Mouse (Mus musculus): ENCODE measurements around the gene Pparg. TPM values are rescaled to one million over a fixed set of nuclear protein-coding genes. Genes with fewer than 3 reads are reported as not detected.

The Pparg gene
- polyA plus RNA-seq (2011; ENCODE audit: insufficient read depth, insufficient read length, low replicate concordance, missing spikeins): 11.9 and 13.1 TPM in 2 replicates

DNA sequence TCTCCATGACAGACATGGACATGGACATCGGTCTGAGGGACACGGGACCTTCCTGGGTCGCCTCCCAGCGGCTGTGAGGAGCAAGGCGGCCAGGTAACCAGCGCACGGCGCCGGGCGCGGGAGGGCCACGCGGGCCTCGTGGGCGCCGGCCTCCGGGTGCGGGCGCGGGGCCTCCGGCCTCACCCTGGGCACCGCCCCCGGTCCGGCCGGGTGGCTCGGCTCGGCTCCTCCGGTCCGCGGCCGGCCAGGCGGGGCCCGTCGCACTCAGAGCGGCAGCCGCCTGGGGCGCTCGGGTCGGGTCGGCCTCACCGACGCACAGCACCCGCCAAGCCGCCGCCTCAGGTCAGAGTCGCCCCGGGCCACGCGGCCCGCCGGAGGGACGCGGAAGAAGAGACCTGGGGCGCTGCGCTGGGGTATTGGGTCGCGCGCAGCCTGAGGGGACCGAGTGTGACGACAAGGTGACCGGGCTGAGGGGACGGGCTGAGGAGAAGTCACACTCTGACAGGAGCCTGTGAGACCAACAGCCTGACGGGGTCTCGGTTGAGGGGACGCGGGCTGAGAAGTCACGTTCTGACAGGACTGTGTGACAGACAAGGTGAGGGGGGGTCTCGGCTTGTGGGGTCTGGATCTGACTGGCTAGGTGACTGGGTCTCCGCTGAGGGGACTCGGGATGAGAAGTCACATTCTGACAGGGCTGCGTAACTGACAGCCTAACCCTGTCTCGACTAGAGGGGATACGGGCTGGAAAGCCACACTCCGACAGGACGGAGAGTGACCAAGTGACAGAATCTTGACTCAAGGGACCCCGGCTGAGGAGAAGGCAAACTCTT is at the start of gene Pparg:
TSS of gene Pparg (plus strand) at position 176 of the 830 bp plus-strand sequence.
- peak within 1 kb of the TSS; percentile 56 for H3K27ac ChIP-seq (ENCODE audit: control insufficient read depth, insufficient read depth, low read depth, low read length, poor library complexity)
- peak within 1 kb of the TSS; percentile 58 for H3K4me3 ChIP-seq (replicated peaks; ENCODE audit: control insufficient read depth, low read depth, low read length)
- WGBS: under 1% methylated on average over 76 of the region's 76 CpGs
- no peaks in the 10 kb centered on the region for H3K4me1 ChIP-seq (ENCODE audit: control insufficient read depth, insufficient read depth, low read length)
- TF ChIP-seq POLR2A (IDR thresholded peaks at IDR 0.05; ENCODE audit: borderline replicate concordance, control insufficient read depth, low read depth, low read length) (peak; percentile 15; the same call in 1 of the 2 replicates), CTCF (IDR thresholded peaks at IDR 0.05; ENCODE audit: control insufficient read depth, insufficient read depth, low read length) (peak; percentile 13; the same call in 1 of the 2 replicates)

DNA sequence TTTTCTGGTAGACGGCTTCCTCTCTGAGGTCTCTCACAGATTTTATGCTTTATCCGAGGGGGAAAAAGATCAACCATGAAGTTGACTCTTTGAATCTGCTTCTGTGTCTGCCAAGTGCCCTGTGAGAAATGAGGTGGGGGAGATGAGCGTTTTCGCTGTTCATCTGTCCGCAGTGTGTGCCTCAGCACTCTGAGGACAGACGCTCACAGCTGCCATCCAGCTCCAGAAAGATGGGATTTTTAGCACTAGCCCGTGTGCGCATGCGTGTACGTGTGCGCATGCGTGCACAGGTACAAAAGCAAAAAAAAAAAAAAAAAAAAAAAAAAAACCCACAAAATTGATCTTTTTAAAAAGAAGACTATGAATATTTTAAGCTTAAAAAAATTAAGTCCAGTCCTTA is 48.0 kb upstream of the Pparg start:
- Histone ChIP-seq H3K4me3 (replicated peaks; ENCODE audit: control insufficient read depth, low read depth, low read length) (no peak overlapping the region), H3K27ac (ENCODE audit: control insufficient read depth, insufficient read depth, low read depth, low read length, poor library complexity) (no peak overlapping the region), H3K4me1 (ENCODE audit: control insufficient read depth, insufficient read depth, low read length) (no peaks in the 10 kb centered on the region; the same call in 1 of the 2 replicates)
- WGBS: 75% methylated on average over 12 of the region's 12 CpGs
- TF ChIP-seq CTCF (IDR thresholded peaks at IDR 0.05; ENCODE audit: control insufficient read depth, insufficient read depth, low read length) (no peak), POLR2A (IDR thresholded peaks at IDR 0.05; ENCODE audit: borderline replicate concordance, control insufficient read depth, low read depth, low read length) (no peak)

DNA sequence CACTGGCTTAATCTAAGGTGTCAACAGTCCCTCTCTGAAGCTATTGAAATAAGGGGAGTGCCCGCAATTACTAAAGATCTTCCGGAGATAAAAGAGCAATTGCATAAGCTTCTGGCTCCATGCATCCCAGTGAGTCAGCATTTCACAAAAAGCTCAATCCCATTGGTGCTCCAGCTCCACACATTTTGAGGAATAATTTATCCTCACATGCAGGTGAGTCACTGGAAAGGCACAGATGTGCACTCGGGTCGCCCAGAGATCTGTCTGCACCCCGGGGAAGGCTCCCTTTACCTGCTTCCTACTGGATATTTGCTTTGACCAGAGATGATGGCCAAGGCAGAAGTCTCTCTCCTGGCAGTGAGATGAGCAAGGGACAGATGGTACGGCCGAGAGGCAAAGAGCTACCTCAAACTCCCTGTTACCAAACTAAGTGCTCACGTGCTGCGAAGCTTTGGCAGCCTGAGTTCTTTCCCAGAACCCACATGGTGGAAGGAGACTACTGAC is 47.5 kb upstream of the Pparg start:
- Histone ChIP-seq H3K4me1 (ENCODE audit: control insufficient read depth, insufficient read depth, low read length) (no peaks in the 10 kb centered on the region; the same call in 1 of the 2 replicates), H3K4me3 (replicated peaks; ENCODE audit: control insufficient read depth, low read depth, low read length) (no peak overlapping the region), H3K27ac (ENCODE audit: control insufficient read depth, insufficient read depth, low read depth, low read length, poor library complexity) (no peak overlapping the region)
- WGBS: 63% methylated on average over 9 of the region's 9 CpGs
- TF ChIP-seq POLR2A (IDR thresholded peaks at IDR 0.05; ENCODE audit: borderline replicate concordance, control insufficient read depth, low read depth, low read length) (no peak), CTCF (IDR thresholded peaks at IDR 0.05; ENCODE audit: control insufficient read depth, insufficient read depth, low read length) (no peak)

DNA sequence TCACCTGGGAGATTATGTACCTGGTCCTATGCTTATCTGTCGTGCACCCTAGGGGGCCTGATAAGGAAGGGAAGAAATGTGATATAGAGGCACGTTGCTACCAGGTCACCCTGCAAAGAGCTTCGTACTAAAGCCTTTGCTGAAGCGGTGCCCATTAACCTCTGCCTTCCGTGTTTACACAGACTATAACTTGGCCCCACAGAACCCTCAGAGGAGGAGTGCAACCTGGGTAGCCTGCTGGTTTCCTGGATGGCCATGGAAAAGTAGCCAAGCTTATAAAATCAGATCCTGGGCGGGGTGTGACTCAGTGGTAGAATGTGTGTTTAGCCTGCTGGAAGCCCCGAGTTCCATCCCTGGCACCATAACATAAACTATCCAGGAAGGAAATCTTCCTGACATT is 46.8 kb upstream of the Pparg start:
- Histone ChIP-seq H3K4me1 (ENCODE audit: control insufficient read depth, insufficient read depth, low read length) (no peaks in the 10 kb centered on the region; the same call in 1 of the 2 replicates), H3K4me3 (replicated peaks; ENCODE audit: control insufficient read depth, low read depth, low read length) (no peak overlapping the region), H3K27ac (ENCODE audit: control insufficient read depth, insufficient read depth, low read depth, low read length, poor library complexity) (no peak overlapping the region)
- no peak for TF ChIP-seq CTCF (IDR thresholded peaks at IDR 0.05; ENCODE audit: control insufficient read depth, insufficient read depth, low read length)
- no peak for TF ChIP-seq POLR2A (IDR thresholded peaks at IDR 0.05; ENCODE audit: borderline replicate concordance, control insufficient read depth, low read depth, low read length)
- WGBS: 76% methylated on average over 7 of the region's 7 CpGs

DNA sequence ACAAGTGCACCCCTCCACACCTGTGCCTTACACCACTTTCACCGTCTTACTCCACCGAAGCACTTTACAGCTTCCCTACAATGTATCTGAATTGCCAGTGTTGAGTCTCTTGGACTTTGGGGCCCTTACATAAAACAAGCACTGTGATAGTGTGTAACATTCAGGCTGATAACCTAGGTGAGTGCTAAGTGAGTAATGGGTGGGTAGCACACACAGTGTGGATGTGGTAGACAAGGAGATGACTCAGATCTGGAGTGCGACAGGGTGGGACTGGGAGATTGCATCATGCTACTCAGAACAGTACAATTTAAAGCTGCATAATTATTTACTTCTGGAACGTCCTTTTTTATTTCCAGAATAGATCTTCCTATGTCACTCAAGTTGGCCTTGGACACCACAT is 45.0 kb upstream of the Pparg start:
- TF ChIP-seq CTCF (IDR thresholded peaks at IDR 0.05; ENCODE audit: control insufficient read depth, insufficient read depth, low read length): no peak
- TF ChIP-seq POLR2A (IDR thresholded peaks at IDR 0.05; ENCODE audit: borderline replicate concordance, control insufficient read depth, low read depth, low read length): no peak
- 53% methylated on average over 4 of the region's 4 CpGs for WGBS
- Histone ChIP-seq H3K4me1 (ENCODE audit: control insufficient read depth, insufficient read depth, low read length) (no peaks in the 10 kb centered on the region; the same call in 1 of the 2 replicates), H3K27ac (ENCODE audit: control insufficient read depth, insufficient read depth, low read depth, low read length, poor library complexity) (no peak overlapping the region), H3K4me3 (replicated peaks; ENCODE audit: control insufficient read depth, low read depth, low read length) (no peak overlapping the region)

DNA sequence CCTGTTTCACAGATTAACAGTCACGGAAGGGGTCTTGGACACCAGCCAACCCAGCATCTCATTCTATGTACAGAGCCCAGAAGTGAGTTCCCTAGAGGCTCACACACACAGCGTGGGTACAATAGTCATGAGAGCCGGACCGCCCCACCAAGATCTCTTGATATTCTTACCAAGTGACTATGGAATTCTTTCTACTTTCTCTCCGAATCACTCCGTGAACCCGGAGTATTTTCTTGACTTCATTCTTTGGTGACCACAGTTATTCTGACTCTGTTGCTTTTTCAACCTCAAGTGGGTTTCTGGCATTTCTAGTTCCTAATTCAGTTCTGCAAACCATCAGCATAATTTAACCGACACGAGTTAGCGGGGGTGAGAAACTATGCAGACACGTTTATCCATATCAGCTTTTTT is 43.9 kb upstream of the Pparg start:
- Histone ChIP-seq H3K4me3 (replicated peaks; ENCODE audit: control insufficient read depth, low read depth, low read length) (no peak overlapping the region), H3K4me1 (ENCODE audit: control insufficient read depth, insufficient read depth, low read length) (peaks cover 2% of the 10 kb centered on the region; the same call in 1 of the 2 replicates), H3K27ac (ENCODE audit: control insufficient read depth, insufficient read depth, low read depth, low read length, poor library complexity) (no peak overlapping the region)
- WGBS: 67% methylated on average over 11 of the region's 11 CpGs
- TF ChIP-seq CTCF (IDR thresholded peaks at IDR 0.05; ENCODE audit: control insufficient read depth, insufficient read depth, low read length) (no peak), POLR2A (IDR thresholded peaks at IDR 0.05; ENCODE audit: borderline replicate concordance, control insufficient read depth, low read depth, low read length) (no peak)

DNA sequence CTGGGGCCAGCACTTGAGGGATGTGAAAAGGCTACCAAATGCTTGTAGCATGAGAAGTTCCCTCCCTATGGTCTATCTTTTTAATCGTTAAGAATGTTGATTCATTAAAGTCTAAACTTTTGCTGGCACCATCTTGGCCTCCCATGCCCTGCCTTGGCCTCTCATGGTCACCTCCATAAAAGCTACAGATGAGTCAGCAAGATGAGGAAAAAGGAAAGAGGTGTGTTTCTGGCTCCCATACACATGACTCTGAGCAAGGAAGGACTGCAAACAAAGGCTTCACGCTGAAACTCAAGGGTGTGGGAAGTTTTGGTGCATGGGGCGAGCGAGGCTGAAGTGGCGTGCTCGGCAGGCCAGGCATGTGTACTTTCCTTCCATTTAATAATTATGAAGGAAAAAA is 41.9 kb upstream of the Pparg start:
- H3K4me3 ChIP-seq (replicated peaks; ENCODE audit: control insufficient read depth, low read depth, low read length): no peak overlapping the region
- peaks cover 2% of the 10 kb centered on the region; the same call in 1 of the 2 replicates for H3K4me1 ChIP-seq (ENCODE audit: control insufficient read depth, insufficient read depth, low read length)
- WGBS: 73% methylated on average over 6 of the region's 6 CpGs
- TF ChIP-seq POLR2A (IDR thresholded peaks at IDR 0.05; ENCODE audit: borderline replicate concordance, control insufficient read depth, low read depth, low read length) (no peak), CTCF (IDR thresholded peaks at IDR 0.05; ENCODE audit: control insufficient read depth, insufficient read depth, low read length) (no peak)
- no peak overlapping the region for H3K27ac ChIP-seq (ENCODE audit: control insufficient read depth, insufficient read depth, low read depth, low read length, poor library complexity)

DNA sequence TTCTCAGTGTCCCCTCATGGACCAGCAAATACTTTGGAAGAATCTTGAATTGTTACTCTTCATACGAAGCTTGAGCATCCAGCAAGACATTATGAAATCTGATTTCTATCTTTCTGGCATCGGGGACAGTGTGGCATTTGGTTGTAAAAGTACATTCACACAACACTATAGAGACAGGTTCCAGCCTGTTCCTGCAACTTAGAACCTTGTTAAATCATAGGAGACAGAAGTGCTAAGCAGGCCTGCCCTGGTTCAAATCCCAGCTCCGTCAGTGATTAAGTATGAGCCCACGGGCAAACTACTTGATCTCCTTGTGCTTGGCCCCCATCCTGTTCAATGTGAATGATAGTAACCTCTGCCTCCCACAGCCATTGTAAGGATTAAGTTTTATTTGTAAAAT is 41.1 kb upstream of the Pparg start:
- Histone ChIP-seq H3K4me3 (replicated peaks; ENCODE audit: control insufficient read depth, low read depth, low read length) (no peak overlapping the region), H3K4me1 (ENCODE audit: control insufficient read depth, insufficient read depth, low read length) (peaks cover 2% of the 10 kb centered on the region; the same call in 1 of the 2 replicates), H3K27ac (ENCODE audit: control insufficient read depth, insufficient read depth, low read depth, low read length, poor library complexity) (no peak overlapping the region)
- WGBS: 78% methylated on average over 4 of the region's 4 CpGs
- TF ChIP-seq POLR2A (IDR thresholded peaks at IDR 0.05; ENCODE audit: borderline replicate concordance, control insufficient read depth, low read depth, low read length) (no peak), CTCF (IDR thresholded peaks at IDR 0.05; ENCODE audit: control insufficient read depth, insufficient read depth, low read length) (no peak)

All from bone marrow, adult 2 months (tissue).